Mouse (Mus musculus): ENCODE measurements around the gene Lhx6.
"Not testable (repeated sequence)": the region's sequence is repeated elsewhere in the genome, so short reads cannot be mapped to it uniquely, and the experiment has no call there.

Gene Lhx6

DNA sequence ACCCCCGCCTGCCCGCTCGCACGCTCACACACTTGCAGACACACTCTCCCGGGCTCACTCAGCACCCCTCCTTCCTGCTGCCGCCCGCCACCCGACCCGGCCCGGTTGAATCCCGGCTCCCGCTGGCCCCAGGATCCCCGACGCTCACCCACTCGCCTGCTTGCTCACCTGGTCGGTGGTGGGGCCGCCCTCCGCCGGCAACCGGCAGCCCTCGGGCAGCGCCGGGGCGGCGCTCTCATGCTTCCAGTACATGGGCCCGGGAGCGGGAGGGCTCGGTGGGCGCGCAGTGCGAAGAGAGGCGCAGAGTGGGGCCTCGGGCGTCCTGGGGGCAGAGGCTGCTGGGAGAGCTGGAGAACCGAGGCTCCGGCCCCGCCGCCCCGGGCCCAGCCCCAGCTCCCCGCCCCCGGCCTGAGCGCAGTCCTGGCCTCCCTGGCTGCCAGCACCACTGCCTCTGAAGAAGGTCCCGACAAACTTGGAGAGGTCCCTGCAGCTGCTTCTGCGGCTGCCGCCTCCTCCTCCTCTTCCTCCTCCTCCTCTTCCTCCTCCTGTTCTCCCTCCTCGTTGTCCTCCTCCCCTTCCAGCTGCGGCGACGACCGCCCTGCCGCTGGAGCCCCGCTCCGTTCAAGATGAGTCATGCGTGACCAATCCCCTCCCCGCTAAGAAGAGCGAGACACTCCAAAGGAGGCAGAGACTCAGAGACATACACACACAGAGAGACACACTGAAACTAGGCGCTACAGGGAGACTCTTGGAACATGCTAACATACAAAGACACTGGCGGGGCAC lies at the start of gene Lhx6:
TSS of gene Lhx6 (minus strand) at position 453 of the 786 bp plus-strand sequence.
- DNase-seq (ENCODE audit: low spot score): no peak

DNA sequence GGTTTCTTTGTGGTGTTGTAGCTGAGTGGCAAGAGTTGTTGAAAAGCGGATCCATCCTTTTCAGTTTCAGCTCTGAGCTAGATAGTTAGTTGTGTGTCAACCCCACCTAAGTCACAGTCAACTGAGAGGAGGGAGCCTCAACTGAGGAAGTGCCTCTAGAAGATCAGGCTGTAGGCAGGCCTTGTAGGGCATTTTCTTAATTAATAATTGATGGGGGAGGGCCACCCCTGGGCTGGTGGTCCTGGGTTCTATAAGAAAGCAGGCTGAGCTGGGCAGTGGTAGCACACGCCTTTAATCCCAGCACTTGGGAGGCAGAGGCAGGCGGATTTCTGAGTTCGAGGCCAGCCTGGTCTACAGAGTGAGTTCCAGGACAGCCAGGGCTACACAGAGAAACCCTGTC lies 47.2 kb upstream of the Lhx6 start:
- DNase-seq (ENCODE audit: low spot score): not testable (repeated sequence)

GRCm38 (mm10) chr2:36148876-36149365 lies 43.7 kb upstream of the Lhx6 start:
- no peak for DNase-seq (ENCODE audit: low spot score)

- DNase-seq (ENCODE audit: low spot score): no peak
Measured at GRCm38 (mm10) chr2:36139096-36139495, 33.9 kb upstream of the Lhx6 start.

- DNase-seq (ENCODE audit: low spot score): peak; percentile 93
Measured at GRCm38 (mm10) chr2:36136300-36136941, 31.2 kb upstream of the Lhx6 start, which contains the start of the genes Mrrf and Rbm18. Gene Mrrf (plus strand): TSS chr2:36136389. Gene Rbm18 (minus strand): TSS chr2:36136773.

- no peak for DNase-seq (ENCODE audit: low spot score)
Measured at GRCm38 (mm10) chr2:36135887-36136286, 30.7 kb upstream of the Lhx6 start.

GRCm38 (mm10) chr2:36129051-36129450 lies 23.8 kb upstream of the Lhx6 start:
- no peak for DNase-seq (ENCODE audit: low spot score)

GRCm38 (mm10) chr2:36127973-36128372 lies 22.8 kb upstream of the Lhx6 start:
- no peak for DNase-seq (ENCODE audit: low spot score)

GRCm38 (mm10) chr2:36126795-36127429 lies 21.7 kb upstream of the Lhx6 start:
- no peak for DNase-seq (ENCODE audit: low spot score)

GRCm38 (mm10) chr2:36112632-36113031 lies 7.4 kb upstream of the Lhx6 start:
- no peak for DNase-seq (ENCODE audit: low spot score)

- no peak for DNase-seq (ENCODE audit: low spot score)
Measured at GRCm38 (mm10) chr2:36108615-36109014, 3.4 kb upstream of the Lhx6 start.

DNA sequence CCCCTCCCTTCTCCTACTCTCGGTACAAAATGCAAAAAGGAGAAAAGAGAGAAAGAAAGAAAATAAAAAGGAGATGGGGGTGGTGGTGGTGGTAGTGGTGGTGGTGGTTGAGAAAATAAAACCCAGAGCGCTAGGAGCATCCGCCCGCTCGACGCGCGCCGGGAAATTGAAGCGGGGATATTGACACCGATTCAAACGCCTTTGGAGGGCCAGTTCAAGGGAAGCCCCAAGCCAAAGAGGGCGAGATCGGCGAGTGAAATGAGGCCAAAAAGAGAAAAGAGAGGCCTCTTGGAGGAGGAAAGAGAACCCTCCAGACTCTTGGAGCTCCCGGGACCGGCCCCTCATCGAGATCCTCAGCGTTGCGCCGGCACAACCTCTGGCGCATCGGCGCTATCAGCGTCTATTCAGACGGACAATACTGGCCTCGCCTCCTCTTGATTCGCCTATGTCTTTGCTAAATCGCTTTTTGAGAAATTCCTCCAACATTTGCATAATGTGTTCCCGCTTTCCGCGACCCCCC lies 712 bp downstream of the Lhx6 start:
- no peak for DNase-seq (ENCODE audit: low spot score)

- DNase-seq (ENCODE audit: low spot score): no peak
Measured at GRCm38 (mm10) chr2:36103555-36104367, 1.4 kb downstream of the Lhx6 start.

GRCm38 (mm10) chr2:36103069-36103554 lies 2.1 kb downstream of the Lhx6 start:
- no peak for DNase-seq (ENCODE audit: low spot score)

DNA sequence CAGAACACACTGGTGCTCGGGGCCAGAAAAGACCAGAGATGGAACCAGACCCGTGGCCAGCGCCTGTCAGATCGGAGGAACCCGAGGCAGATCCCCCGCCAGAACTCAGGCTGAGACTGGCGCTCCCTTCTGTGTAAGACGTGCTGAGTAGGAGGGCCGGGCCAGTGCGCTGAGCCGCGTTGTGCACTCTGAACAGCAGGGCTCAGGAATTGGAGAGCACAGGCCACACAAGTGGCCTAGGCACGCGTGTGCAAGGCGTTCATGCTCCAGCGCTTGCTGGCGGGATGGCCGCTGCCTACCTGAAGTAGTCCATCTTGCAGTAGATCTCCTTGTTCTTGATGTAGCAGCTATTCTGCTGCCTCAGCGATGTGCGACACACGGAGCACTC lies 2.7 kb downstream of the Lhx6 start:
- DNase-seq (ENCODE audit: low spot score): no peak

DNA sequence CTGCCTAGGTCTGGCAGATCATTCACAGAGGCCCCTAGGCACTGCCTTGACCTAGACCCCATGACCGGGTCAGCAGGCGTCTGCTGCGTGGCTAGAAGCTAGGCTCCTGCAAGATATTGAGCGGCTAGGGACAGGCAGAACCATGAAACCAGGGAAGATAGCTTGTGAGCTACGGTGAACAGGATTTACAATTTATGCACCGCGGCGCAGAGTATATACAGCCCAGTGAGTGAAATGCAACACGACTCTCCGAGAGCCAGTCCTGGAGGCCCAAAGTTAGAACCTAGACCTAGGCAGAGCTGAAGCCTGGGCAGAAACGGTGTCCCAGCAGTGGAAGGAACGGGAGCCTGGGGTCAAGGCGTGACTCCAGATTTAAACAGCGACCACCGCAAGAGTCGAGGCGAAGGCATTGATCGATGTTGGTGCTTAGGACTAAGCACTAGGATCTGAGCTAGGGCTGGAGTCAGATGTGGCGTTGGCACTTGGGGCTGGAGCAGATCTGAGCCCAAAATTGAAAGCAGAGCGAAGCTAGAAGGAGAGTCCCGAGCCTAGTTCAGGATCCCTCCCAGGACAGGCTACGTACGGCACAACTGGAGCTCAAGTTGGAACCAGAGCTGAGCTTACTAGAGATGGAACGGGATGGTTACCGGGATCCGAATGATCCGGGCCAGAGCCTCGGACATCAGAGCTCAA lies 3.2 kb downstream of the Lhx6 start:
- DNase-seq (ENCODE audit: low spot score): no peak

GRCm38 (mm10) chr2:36099739-36100138 lies 5.5 kb downstream of the Lhx6 start:
- DNase-seq (ENCODE audit: low spot score): no peak

DNA sequence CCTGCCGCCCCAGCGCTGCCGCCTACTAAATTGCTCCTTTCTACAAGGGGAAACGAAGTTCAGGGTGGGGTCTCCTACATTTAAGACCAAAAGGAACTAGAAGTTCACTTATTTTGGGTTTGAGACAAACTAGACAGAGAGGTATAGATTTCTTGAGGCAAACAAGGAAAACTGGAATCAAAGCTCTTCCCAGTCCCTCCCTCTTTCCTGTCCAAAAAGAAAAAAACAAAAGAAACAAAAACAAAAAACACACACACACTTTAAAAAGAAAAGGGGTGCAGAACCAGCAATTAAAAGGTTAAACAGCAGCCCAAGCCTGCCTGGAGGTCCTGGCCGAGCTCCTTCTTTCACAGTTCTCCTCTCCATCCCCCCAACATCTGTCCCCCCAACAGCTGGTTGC lies 7.2 kb downstream of the Lhx6 start:
- no peak for DNase-seq (ENCODE audit: low spot score)

DNA sequence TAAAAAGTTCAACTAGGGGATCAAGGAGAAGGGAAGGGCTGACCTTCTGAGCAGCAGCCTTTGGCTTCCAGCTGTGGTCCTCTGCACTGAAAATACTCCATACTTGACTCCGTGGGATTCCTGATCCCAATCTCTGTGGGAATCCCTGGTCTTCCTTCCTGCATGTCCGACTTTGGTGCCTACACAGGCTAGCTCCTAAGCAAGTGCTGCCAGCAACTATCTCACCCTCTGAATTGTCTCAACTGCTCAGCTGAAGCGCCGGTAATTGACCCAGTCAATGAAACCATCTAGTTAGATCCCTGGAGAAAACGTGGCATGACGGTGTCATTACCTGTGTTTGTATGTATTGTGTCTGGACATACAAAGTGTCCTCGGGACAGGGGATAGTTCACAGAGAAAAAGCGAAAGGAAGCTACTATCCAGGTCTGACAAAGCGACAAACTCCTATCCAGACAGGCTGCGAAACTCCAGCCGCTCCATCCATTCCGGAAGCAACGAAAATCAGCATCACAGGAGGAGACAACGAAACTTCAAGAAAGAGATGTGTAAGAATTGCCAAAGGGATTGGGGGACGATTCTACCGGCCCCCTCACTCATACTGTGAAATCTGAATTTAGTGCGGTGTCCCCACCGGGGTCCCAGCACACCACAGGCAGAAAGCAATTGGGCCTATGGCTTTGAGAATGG lies 7.9 kb downstream of the Lhx6 start:
- DNase-seq (ENCODE audit: low spot score): no peak

DNA sequence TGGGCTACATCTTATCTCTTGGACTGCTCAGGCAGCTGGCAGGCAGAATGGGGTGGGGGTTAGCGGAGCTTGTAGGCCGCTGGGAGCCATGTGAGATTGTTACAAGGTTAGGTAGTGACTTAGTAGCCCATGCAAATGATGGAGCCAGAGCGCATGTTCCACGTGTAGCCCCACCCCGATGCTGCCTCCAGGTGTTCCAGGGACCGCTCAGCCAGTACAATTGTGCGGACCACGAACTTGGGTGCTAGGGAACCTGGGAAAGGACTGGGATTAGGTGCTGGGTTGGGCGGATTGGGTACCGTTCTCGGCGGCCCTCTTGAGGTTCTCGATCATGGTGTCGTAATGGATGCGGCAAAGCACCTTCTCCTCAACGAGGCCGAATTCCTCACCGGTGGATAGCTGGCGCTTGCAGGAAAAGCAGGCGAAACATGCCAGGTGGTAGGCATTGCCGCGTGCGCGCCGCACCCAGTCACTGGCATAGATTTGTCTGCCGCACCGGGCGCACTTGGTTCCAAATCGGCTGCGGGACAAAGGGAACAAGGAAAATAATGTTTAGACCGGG lies 11.2 kb downstream of the Lhx6 start:
- DNase-seq (ENCODE audit: low spot score): no peak
